In the genomic region with DNA sequence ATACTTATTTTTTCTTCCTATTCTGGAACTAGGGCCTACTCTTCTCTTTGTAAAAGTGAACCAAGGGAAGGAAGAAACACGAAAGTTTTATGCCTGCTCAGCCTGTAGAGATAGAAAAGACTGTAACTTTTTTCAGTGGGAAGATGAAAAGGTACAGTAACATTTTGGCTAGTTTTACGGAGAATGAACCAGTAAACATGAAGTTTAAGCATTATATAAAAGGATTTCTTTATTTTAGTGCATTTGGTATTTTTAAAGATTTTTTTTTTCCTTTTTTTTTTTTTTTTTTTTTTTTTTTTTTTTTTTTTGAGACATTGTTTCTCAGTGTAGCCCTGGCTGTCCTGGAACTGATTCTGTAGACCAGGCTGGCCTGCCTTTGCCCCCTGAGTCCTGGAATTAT, we compare ENCODE assay signal across 12 mouse cellular contexts. TPM values are rescaled to one million over a fixed set of nuclear protein-coding genes. Genes with fewer than 3 reads are reported as not detected.
DNase-seq lines count a peak whose midpoint lies in the region; ATAC-seq and TF ChIP-seq lines count a peak whose summit lies in the region.
"Had no signal": no experiment of that assay in that cellular context is flagged by ENCODE, and none has a peak within 500 bp of the region (broad histone marks: within the 10 kb centered on the region; RNA-seq: fewer than 3 reads in every experiment).

No protein-coding gene starts in this region.

- WGBS in lung, embryonic 14.5 days, result 70% methylated on average over 2 of the region's 2 CpGs
- WGBS in intestine, embryonic 15.5 days, result 80% methylated on average over 2 of the region's 2 CpGs
- 75% methylated on average over 2 of the region's 2 CpGs for WGBS in midbrain, embryonic 15.5 days

- no peak for TF ChIP-seq CTCF in lung, embryonic 14.5 days (IDR thresholded peaks at IDR 0.05; ENCODE audit: low read depth)

- peak overlapping the region; percentile 70 for H3K4me2 ChIP-seq in lung, embryonic 14.5 days
- peak overlapping the region; percentile 62; the same call in 1 of the 2 replicates for H3K4me2 ChIP-seq in intestine, embryonic 15.5 days (replicated peaks)
- H3K4me2 ChIP-seq in midbrain, embryonic 15.5 days, result peak overlapping the region; percentile 78

- H3K27me3 ChIP-seq in erythroblast, embryonic 14.5 days (ENCODE audit: control insufficient read depth), result no peaks in the 10 kb centered on the region
- no peaks in the 10 kb centered on the region for H3K27me3 ChIP-seq in lung, embryonic 14.5 days (ENCODE audit: insufficient read depth, low read length)
- H3K27me3 ChIP-seq in intestine, embryonic 15.5 days (replicated peaks), result no peaks in the 10 kb centered on the region
- no peaks in the 10 kb centered on the region for H3K27me3 ChIP-seq in midbrain, embryonic 15.5 days (replicated peaks)

- H3K4me3 ChIP-seq in erythroblast, embryonic 14.5 days (replicated peaks), result peak overlapping the region; percentile 73
- peak overlapping the region; percentile 82 for H3K4me3 ChIP-seq in lung, embryonic 14.5 days (ENCODE audit: low read depth, low read length)
- no peak overlapping the region for H3K4me3 ChIP-seq in intestine, embryonic 15.5 days (replicated peaks)
- 0 out of 2 replicates have a peak overlapping the region, but pooled peaks have one; percentile 94 for H3K4me3 ChIP-seq in midbrain, embryonic 15.5 days

- no peaks in the 10 kb centered on the region for H3K9me3 ChIP-seq in erythroblast, embryonic 14.5 days (ENCODE audit: control insufficient read depth, low read length)
- no peaks in the 10 kb centered on the region for H3K9me3 ChIP-seq in lung, embryonic 14.5 days (ENCODE audit: low read depth, low read length)
- H3K9me3 ChIP-seq in intestine, embryonic 15.5 days, result no peaks in the 10 kb centered on the region
- no peaks in the 10 kb centered on the region for H3K9me3 ChIP-seq in midbrain, embryonic 15.5 days

- no peak for ATAC-seq in erythroblast, adult 5-6 weeks (replicated peaks; ENCODE audit: low FRiP score, poor library complexity, severe bottlenecking)
- ATAC-seq in lung, embryonic 14.5 days (ENCODE audit: insufficient read depth), result no peak
- no peak for ATAC-seq in intestine, embryonic 15.5 days
- no peak for ATAC-seq in midbrain, embryonic 15.5 days (replicated peaks)

- H3K4me1 ChIP-seq in erythroblast, embryonic 14.5 days (ENCODE audit: control insufficient read depth), result peaks cover 25% of the 10 kb centered on the region
- H3K4me1 ChIP-seq in lung, embryonic 14.5 days (ENCODE audit: insufficient read depth), result no peaks in the 10 kb centered on the region
- H3K4me1 ChIP-seq in intestine, embryonic 15.5 days (replicated peaks), result no peaks in the 10 kb centered on the region
- H3K4me1 ChIP-seq in midbrain, embryonic 15.5 days, result 0 out of 2 replicates have a peak, but pooled peaks cover 4% of the 10 kb centered on the region

- H3K9ac ChIP-seq in lung, embryonic 14.5 days, result no peak overlapping the region
- H3K9ac ChIP-seq in intestine, embryonic 15.5 days, result no peak overlapping the region
- H3K9ac ChIP-seq in midbrain, embryonic 15.5 days, result no peak overlapping the region

- peaks cover 27% of the 10 kb centered on the region for H3K36me3 ChIP-seq in erythroblast, embryonic 14.5 days (ENCODE audit: control insufficient read depth)
- peaks cover 15% of the 10 kb centered on the region for H3K36me3 ChIP-seq in lung, embryonic 14.5 days (ENCODE audit: insufficient read depth)
- no peaks in the 10 kb centered on the region for H3K36me3 ChIP-seq in intestine, embryonic 15.5 days
- no peaks in the 10 kb centered on the region for H3K36me3 ChIP-seq in midbrain, embryonic 15.5 days (replicated peaks)

- peak; percentile 5 for DNase-seq in lung, embryonic 14.5 days
- no peak for DNase-seq in lung, postnatal 10 days
- no peak for DNase-seq in right cerebral cortex, adult 2 months (ENCODE audit: low spot score in 2 of 2)
- DNase-seq in urinary bladder, postnatal 36 days (ENCODE audit: low spot score in 2 of 2), result no peak
- DNase-seq: adrenal gland, adult 2 months; heart, adult 2 months; lung, postnatal 36 days; retina, postnatal 1 day had no signal

- H3K27ac ChIP-seq in lung, embryonic 14.5 days (ENCODE audit: low read depth), result no peak overlapping the region
- H3K27ac ChIP-seq in intestine, embryonic 15.5 days, result no peak overlapping the region
- no peak overlapping the region for H3K27ac ChIP-seq in midbrain, embryonic 15.5 days

RNA-seq across cellular contexts. Expression of a gene that starts 8.7 kb away (rescaled TPM):
- polyA plus RNA-seq in erythroblast, embryonic 14.5 days (2012), result 0.07 and 0.20 TPM in 2 replicates
- total RNA-seq in erythroblast, adult 5-6 weeks (2015; ENCODE audit: low replicate concordance), result 4.0 and 10.0 TPM in 2 replicates
- total RNA-seq in erythroblast, adult 5-6 weeks (2017; ENCODE audit: low replicate concordance), result 11.0 and 14.8 TPM in 2 replicates
- 16.1 and 17.5 TPM in 2 replicates for polyA plus RNA-seq in lung, embryonic 14.5 days (2014; fragmentation: Nextera tagmentation; extraction: Ambion mirVana)
- polyA plus RNA-seq in intestine, embryonic 15.5 days (2015; fragmentation: Nextera tagmentation; extraction: Ambion mirVana), result 12.3 and 12.7 TPM in 2 replicates
- polyA plus RNA-seq in midbrain, embryonic 15.5 days (2015; fragmentation: Nextera tagmentation; extraction: Ambion mirVana), result 11.3 and 13.1 TPM in 2 replicates

RNA-seq across cellular contexts. Expression of a gene that starts 42.6 kb away (rescaled TPM):
- polyA plus RNA-seq in erythroblast, embryonic 14.5 days (2012), result 1.9 and 3.2 TPM in 2 replicates
- 33.6 and 40.3 TPM in 2 replicates for total RNA-seq in erythroblast, adult 5-6 weeks (2015; ENCODE audit: low replicate concordance)
- 40.6 and 62.6 TPM in 2 replicates for total RNA-seq in erythroblast, adult 5-6 weeks (2017; ENCODE audit: low replicate concordance)
- polyA plus RNA-seq in lung, embryonic 14.5 days (2014; fragmentation: Nextera tagmentation; extraction: Ambion mirVana), result 34.6 and 36.7 TPM in 2 replicates
- 20.7 and 23.4 TPM in 2 replicates for polyA plus RNA-seq in intestine, embryonic 15.5 days (2015; fragmentation: Nextera tagmentation; extraction: Ambion mirVana)
- polyA plus RNA-seq in midbrain, embryonic 15.5 days (2015; fragmentation: Nextera tagmentation; extraction: Ambion mirVana), result 3.3 and 3.4 TPM in 2 replicates

RNA-seq across cellular contexts. Expression of a gene that starts 49.9 kb away (rescaled TPM):
- polyA plus RNA-seq in erythroblast, embryonic 14.5 days (2012), result 0.13 and 0.26 TPM in 2 replicates
- 9.0 and 9.4 TPM in 2 replicates for total RNA-seq in erythroblast, adult 5-6 weeks (2015; ENCODE audit: low replicate concordance)
- 24.0 and 30.7 TPM in 2 replicates for total RNA-seq in erythroblast, adult 5-6 weeks (2017; ENCODE audit: low replicate concordance)
- polyA plus RNA-seq in lung, embryonic 14.5 days (2014; fragmentation: Nextera tagmentation; extraction: Ambion mirVana), result 123 and 131 TPM in 2 replicates
- polyA plus RNA-seq in intestine, embryonic 15.5 days (2015; fragmentation: Nextera tagmentation; extraction: Ambion mirVana), result 73.8 and 78.8 TPM in 2 replicates
- polyA plus RNA-seq in midbrain, embryonic 15.5 days (2015; fragmentation: Nextera tagmentation; extraction: Ambion mirVana), result 115 TPM in 2 replicates

Comparison
In these comparisons a context has a peak if more than half of its experiments do, and no peak if none do; other contexts are left out.
1. RNA of a gene that starts 8.7 kb away (polyA plus RNA-seq): 16.1 to 17.5 TPM in lung, embryonic 14.5 days, 12.3 to 12.7 TPM in intestine, embryonic 15.5 days and 11.3 to 13.1 TPM in midbrain, embryonic 15.5 days; 0.07 to 0.20 TPM in erythroblast, embryonic 14.5 days; every median in the first group is over 10 times any median in the second.
2. RNA of a gene that starts 49.9 kb away (polyA plus RNA-seq): 123 to 131 TPM in lung, embryonic 14.5 days, 115 TPM in midbrain, embryonic 15.5 days and 73.8 to 78.8 TPM in intestine, embryonic 15.5 days; 0.13 to 0.26 TPM in erythroblast, embryonic 14.5 days; every median in the first group is over 10 times any median in the second.
3. Peak in every context shown above with its lines, with median percentiles within 50 percentile points of each other: H3K4me2 ChIP-seq.